Mouse (Mus musculus) adrenal gland, postnatal 10 days (tissue): ENCODE data around the gene Naaa. TPM values are rescaled to one million over a fixed set of nuclear protein-coding genes. Genes with fewer than 3 reads are reported as not detected.

ENCODE experiments used
- DNase-seq: peaks from one replicate; pipeline ENCODE4 v3.0.0; 2021; ENCODE audit warnings: mixed read lengths
- total RNA-seq, 2 experiments: library from RNA; stranded (reverse); gene quantifications; 2 replicates each; pipeline ENCODE4 v1.2.3; 2021

Naaa gene
- total RNA-seq, 2 experiments from 2014 or later = 26.7 to 27.0 TPM

- DNase-seq = peak; percentile 75
Observed at GRCm38 (mm10) chr5:92263761-92264359, 14.1 kb downstream of the Naaa start.

- no peak for DNase-seq
Observed at GRCm38 (mm10) chr5:92262646-92263045, 15.3 kb downstream of the Naaa start.

GRCm38 (mm10) chr5:92256218-92256617 lies 21.8 kb downstream of the Naaa start, which contains the start of gene Ppef2:
Ppef2 (minus strand) TSS chr5:92256278.
- no peak for DNase-seq

- DNase-seq = no peak
Observed at GRCm38 (mm10) chr5:92254476-92254875, 23.5 kb downstream of the Naaa start.

- DNase-seq = no peak
Observed at GRCm38 (mm10) chr5:92252797-92253343, 25.1 kb downstream of the Naaa start.

GRCm38 (mm10) chr5:92252031-92252430 lies 25.9 kb downstream of the Naaa start:
- DNase-seq = no peak

- no peak for DNase-seq
Observed at GRCm38 (mm10) chr5:92248614-92249013, 29.4 kb downstream of the Naaa start.

GRCm38 (mm10) chr5:92245483-92245882 lies 32.5 kb downstream of the Naaa start:
- no peak for DNase-seq

GRCm38 (mm10) chr5:92244900-92245299 lies 33.1 kb downstream of the Naaa start:
- no peak for DNase-seq

GRCm38 (mm10) chr5:92240769-92241168 lies 37.2 kb downstream of the Naaa start:
- no peak for DNase-seq

- peak; percentile 81 for DNase-seq
Observed at GRCm38 (mm10) chr5:92239333-92240232, 38.4 kb downstream of the Naaa start.

- no peak for DNase-seq
Observed at GRCm38 (mm10) chr5:92234939-92235557, 42.9 kb downstream of the Naaa start.

- no peak for DNase-seq
Observed at GRCm38 (mm10) chr5:92233366-92233765, 44.6 kb downstream of the Naaa start.

- DNase-seq = no peak
Observed at GRCm38 (mm10) chr5:92231836-92232235, 46.1 kb downstream of the Naaa start.

- DNase-seq = no peak
Observed at GRCm38 (mm10) chr5:92230306-92230705, 47.7 kb downstream of the Naaa start.

GRCm38 (mm10) chr5:92229514-92229913 lies 48.5 kb downstream of the Naaa start:
- no peak for DNase-seq

- no peak for DNase-seq
Observed at GRCm38 (mm10) chr5:92228776-92229175, 49.2 kb downstream of the Naaa start.

GRCm38 (mm10) chr5:92227782-92228181 lies 50.2 kb downstream of the Naaa start:
- no peak for DNase-seq

- peak; percentile 28 for DNase-seq
Observed at GRCm38 (mm10) chr5:92220287-92220902, 57.6 kb downstream of the Naaa start.

- no peak for DNase-seq
Observed at GRCm38 (mm10) chr5:92219826-92220225, 58.1 kb downstream of the Naaa start.

GRCm38 (mm10) chr5:92218915-92219793 lies 58.8 kb downstream of the Naaa start:
- DNase-seq = no peak
